Mouse (Mus musculus): ENCODE data around the gene Ntn5.
"Not testable (repeated sequence)": the region's sequence is repeated elsewhere in the genome, so short reads cannot be mapped to it uniquely, and the experiment has no call there.

The Ntn5 gene

GRCm38 (mm10) chr7:45660746-45661478, 22.9 kb upstream of the Ntn5 start:
- DNase-seq (ENCODE audit: low spot score), result no peak

- DNase-seq (ENCODE audit: low spot score), result not testable (repeated sequence)
These were observed 22.1 kb upstream of the Ntn5 start for GRCm38 (mm10) chr7:45661702-45662101.

GRCm38 (mm10) chr7:45665303-45666138, 18.3 kb upstream of the Ntn5 start:
- DNase-seq (ENCODE audit: low spot score), result no peak

GRCm38 (mm10) chr7:45666161-45666560, 17.7 kb upstream of the Ntn5 start, which contains the start of gene Fut2:
TSS of gene Fut2 (minus strand) at chr7:45666394.
- DNase-seq (ENCODE audit: low spot score), result no peak

- DNase-seq (ENCODE audit: low spot score), result no peak
These were observed 16.1 kb upstream of the Ntn5 start for GRCm38 (mm10) chr7:45667761-45668160.

- DNase-seq (ENCODE audit: low spot score), result no peak
These were observed 14.9 kb upstream of the Ntn5 start for GRCm38 (mm10) chr7:45668921-45669320.

GRCm38 (mm10) chr7:45677627-45678295, 6.1 kb upstream of the Ntn5 start:
- no peak for DNase-seq (ENCODE audit: low spot score)

- no peak for DNase-seq (ENCODE audit: low spot score)
These were observed 5.3 kb upstream of the Ntn5 start for GRCm38 (mm10) chr7:45678513-45678912.

- DNase-seq (ENCODE audit: low spot score), result peak; percentile 39
These were observed 3.7 kb upstream of the Ntn5 start for GRCm38 (mm10) chr7:45679966-45680621.

GRCm38 (mm10) chr7:45681046-45681736, 2.6 kb upstream of the Ntn5 start:
- DNase-seq (ENCODE audit: low spot score), result no peak

- peak; percentile 94 for DNase-seq (ENCODE audit: low spot score)
These were observed 1.4 kb upstream of the Ntn5 start for GRCm38 (mm10) chr7:45682144-45683126.

GRCm38 (mm10) chr7:45685811-45686210, 2.0 kb downstream of the Ntn5 start:
- DNase-seq (ENCODE audit: low spot score), result no peak

- no peak for DNase-seq (ENCODE audit: low spot score)
These were observed 3.0 kb downstream of the Ntn5 start for GRCm38 (mm10) chr7:45686841-45687240.

GRCm38 (mm10) chr7:45689099-45689498, 5.3 kb downstream of the Ntn5 start:
- no peak for DNase-seq (ENCODE audit: low spot score)

- no peak for DNase-seq (ENCODE audit: low spot score)
These were observed 6.0 kb downstream of the Ntn5 start for GRCm38 (mm10) chr7:45689800-45690199.

- DNase-seq (ENCODE audit: low spot score), result no peak
These were observed 8.5 kb downstream of the Ntn5 start for GRCm38 (mm10) chr7:45692364-45692763.

- DNase-seq (ENCODE audit: low spot score), result no peak
These were observed 10.2 kb downstream of the Ntn5 start, which contains the start of gene Sec1 for GRCm38 (mm10) chr7:45693921-45694591. TSS of gene Sec1 (minus strand) at chr7:45694402.

- DNase-seq (ENCODE audit: low spot score), result no peak
These were observed 11.3 kb downstream of the Ntn5 start for GRCm38 (mm10) chr7:45695098-45695497.

- no peak for DNase-seq (ENCODE audit: low spot score)
These were observed 14.1 kb downstream of the Ntn5 start for GRCm38 (mm10) chr7:45697894-45698293.
